Mouse (Mus musculus): ENCODE results near the gene Il16.
A peak's percentile ranks its signal among the peaks of the same experiment; 100 is the strongest.

Gene Il16

DNA sequence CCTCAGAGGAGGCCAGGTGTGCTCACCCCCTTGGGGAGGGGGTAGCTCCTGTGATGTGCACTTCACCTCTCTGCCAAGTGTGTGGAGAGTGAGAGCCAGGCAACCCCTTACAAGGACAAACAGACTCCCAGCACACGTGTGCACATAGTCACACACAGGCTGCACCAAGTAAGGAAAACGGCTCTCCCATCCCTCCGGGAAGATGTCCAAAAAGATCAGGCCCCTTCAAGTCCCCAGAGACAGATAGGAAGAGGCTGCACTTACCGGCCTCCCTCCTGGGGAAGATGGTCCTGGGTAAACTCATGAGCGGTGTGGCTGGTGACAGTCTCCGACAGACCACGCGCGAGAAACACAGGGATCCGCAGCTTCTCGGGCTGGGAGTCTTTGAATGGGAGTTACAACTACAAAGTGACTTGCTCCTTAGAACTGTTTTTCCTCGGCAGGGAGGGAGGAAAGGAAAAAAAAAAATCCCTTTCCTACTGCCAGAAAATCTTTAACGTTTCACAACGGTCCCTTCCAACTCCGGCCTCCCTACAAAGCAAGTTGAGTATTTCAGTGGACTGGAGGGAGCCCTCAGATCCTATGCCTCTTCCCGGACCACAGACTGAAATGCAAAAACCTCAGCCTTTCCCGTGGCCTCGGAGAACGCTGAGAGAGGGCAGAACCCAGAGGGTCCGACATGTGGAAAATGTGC, at the start of gene Il16:
Il16 (minus strand) TSS at position 314 of the 694 bp plus-strand sequence.
- no peak for DNase-seq (ENCODE audit: low read depth, low spot score)

DNA sequence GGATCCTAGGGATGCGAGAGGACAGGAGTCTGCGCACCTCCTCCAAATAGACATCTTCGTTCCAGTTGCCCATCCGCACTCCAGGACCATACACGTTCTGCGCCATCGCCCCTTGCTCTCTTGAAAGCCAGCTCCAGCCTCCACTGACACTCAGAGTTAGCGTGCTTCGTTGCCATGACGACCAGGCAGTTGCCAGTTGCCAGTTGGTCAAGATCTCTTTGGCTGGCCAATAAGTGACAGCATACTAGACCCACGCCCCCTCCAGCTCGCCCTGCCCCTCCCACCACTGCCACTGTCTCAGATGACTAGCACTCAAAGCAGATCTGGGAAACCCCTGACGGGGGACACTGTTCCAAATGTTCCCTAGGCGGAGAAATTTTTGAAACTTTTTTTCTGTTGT, 49.2 kb upstream of the Il16 start, which contains the start of gene Cfap161:
Cfap161 (minus strand) TSS at position 176 of the 400 bp plus-strand sequence.
- peak; percentile 24 for DNase-seq (ENCODE audit: low read depth, low spot score)

DNA sequence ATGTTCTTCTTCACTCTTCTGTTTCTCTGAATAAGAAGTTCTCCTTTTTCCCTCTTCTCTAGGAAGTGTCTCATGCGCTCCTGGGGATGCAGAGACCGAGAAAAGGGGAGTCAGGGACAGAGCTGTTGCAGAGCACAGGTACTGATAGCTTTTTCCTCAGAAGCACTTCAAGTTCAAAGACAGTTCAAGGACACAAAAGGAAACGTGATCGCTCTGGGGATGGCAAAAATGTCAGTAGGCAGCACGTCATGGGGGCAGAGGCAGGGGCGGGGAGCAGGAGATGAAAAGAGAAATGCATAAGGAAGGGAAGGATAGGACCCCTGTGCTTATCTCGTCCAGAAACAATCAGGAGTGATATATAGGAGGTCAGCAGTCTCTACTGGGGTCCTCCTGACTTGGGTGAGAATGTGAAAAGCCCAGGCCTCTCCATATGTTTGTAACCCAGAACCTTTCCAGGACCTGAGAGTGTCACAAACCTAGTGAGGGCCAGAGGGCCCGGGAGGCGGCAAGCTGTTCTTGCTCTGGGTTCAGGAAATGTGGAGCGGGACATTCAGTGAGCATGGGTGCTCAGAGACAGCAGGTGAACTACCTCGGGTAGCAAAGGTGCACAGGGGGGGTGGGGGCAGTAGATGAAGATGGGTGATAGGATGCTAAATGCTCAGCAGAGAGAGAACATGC, 48.6 kb upstream of the Il16 start:
- DNase-seq (ENCODE audit: low read depth, low spot score): no peak

DNA sequence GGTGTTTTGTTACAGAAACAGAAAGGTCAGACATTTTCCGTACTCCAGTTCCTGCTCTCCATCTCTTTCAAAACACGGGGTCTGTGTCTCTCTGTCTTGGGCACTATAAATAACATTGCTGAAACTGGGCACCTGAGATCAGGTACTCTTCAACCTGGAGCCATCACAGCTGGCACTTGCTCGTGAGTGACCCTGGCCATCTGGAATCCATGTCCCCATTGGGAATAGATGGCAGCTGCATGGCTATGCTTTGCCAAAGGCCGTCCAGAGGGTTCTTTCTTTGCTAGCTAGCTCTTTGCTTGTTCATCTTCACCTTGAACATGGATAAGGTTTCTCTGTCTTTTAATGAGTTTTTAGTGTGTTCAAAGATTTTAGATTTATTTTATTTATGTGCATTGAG, 35.4 kb upstream of the Il16 start:
- no peak for DNase-seq (ENCODE audit: low read depth, low spot score)

DNA sequence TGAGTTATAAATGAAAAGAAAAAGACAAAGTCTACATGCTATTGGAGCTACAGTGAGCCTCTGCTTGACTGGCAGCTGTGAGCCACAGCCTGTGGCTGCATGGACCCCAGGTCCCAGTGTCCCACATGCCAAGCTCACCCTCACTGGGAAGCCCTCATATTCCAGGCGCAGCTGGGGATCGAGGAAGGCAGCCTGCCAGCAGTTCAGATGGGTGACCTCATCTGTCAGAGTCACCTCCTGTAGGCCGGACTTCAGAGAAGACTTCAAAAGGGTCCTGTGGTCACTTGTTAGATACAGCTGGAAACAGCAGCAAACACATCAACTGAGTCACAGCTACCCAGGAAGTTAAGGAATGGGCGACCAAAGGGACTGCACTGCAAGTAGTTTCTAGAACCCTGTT, 34.5 kb upstream of the Il16 start:
- DNase-seq (ENCODE audit: low read depth, low spot score): no peak

DNA sequence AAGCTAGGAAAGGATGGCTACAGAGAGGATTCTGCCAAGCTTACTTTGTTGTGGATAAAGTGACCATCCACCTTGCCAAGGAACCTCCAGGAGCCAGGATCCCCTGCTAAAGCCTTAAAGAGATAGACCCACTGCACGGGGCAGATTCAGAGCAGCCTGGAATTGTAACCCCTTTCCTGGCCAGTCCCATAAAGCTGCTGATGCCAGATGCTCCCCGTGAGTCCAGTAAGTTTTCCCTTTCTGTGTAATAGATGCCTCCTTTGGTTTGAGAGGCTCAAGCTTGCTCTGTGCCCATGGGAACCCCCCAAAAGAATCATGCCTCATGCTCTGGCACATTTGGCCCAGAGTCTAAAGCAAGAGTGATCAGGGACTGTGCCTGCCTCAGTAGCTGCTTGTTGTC, 33.5 kb upstream of the Il16 start:
- DNase-seq (ENCODE audit: low read depth, low spot score): no peak

DNA sequence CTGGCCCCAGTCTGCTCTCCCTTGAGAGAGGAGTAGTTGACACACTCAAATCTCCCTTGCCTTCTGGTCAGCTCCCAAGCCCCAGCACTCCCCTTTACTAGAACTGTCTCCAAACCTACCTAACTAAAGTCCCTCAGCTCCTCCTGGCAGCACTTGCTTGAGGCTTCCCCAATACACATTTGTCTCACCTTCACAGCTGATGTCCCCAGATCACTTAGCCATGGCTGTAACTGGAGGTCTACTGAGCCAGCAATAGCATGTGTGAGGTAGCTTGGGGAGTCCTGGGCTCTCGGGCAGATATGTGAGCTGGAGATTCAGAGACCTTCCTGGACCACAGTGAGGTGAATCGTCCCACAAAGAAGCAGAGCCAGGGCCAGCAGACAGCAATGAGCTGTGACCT, 33.0 kb upstream of the Il16 start:
- DNase-seq (ENCODE audit: low read depth, low spot score): no peak

DNA sequence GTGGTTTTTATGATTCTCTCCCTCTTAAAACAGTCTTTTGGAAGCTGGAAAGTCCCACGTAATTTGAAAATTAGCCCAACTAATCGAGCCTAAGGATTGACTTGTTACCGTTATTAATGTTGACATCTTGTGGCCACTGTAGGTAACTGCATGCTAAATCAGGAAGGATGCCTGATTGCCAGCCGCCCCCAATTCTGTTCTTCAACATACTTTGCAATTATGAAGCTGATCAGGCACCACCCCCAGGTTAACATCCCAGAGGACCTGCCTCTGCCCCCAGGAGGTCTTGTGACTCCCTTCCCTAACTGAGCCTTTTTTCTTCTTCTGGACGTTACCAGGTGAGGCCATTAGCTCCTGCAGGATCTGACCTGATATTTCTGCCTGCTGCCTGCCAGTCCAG, 29.2 kb upstream of the Il16 start:
- DNase-seq (ENCODE audit: low read depth, low spot score): peak; percentile 45

DNA sequence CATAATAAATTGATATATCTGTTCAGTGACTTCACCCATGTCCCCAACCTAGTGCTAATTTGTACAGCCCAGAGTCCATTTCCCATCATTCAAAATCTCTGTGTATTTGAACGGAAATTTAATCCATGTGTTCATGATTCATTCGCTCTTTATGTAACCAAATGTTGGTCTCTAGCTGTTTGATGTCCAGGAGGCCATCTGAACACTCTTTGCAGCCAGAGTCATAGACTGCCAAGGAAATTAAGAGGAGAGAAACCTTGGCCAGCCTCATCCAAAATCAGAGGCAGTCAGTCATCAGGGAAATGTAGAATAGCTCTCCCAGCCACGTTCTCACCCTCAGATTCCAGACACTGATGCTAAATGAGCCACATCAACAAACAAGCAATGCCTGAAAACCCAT, 18.1 kb upstream of the Il16 start:
- DNase-seq (ENCODE audit: low read depth, low spot score): no peak

DNA sequence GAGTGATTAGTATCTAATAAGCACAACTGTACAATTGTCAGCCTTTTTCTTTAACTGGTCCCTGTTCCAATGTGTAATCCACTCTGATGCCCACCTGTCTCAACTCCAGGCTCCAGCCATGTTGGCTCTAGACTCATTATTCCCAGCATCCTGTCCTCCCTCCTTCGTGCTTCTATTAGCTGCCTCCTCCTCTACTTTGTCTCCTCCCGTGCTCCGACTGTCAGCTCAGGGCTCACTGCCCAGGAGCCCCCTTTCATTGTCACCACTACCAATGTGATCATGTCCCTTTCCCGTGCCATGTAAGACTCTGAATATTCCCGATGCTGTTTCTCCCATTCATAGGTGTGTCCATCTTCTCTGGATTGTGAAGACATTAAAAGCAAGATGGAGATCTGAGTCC, 16.8 kb upstream of the Il16 start:
- DNase-seq (ENCODE audit: low read depth, low spot score): no peak

DNA sequence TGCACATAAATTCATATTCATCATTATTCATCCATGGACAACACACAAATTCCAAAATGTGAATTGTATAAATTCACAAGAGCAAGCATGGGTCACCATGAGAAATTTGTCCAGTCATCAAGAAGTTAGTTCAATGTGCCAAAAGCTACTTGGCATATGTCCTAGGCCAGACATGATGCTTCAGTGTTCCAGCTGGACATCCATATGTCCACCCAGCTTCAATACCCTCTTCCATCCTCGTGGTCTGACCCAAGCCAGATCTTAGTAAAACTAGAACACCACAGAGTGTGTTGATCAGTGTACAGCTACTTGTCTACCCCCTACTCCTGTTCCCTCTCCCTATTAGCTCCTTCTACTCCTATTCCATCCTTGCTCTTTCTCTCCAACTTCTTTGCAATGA, 5.5 kb upstream of the Il16 start:
- no peak for DNase-seq (ENCODE audit: low read depth, low spot score)

DNA sequence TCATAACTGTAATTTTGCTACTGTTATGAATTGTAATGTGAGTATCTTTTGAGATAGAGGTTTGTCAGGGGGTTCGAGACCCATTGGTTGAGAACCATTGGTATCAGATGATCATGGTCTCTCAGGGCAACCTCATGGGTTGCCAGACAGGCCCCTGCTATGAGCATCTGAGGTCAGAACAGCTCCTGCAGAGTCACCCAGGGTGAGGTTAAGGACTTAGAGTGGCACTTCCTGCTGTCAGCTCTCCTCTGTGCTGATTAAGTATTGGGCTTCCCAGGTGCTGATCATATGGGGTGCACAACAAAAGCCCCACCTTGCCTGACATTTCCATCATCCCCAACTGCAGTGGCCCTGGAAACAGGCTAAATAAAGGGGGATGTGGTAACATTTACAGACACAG, 2.9 kb upstream of the Il16 start:
- DNase-seq (ENCODE audit: low read depth, low spot score): no peak

DNA sequence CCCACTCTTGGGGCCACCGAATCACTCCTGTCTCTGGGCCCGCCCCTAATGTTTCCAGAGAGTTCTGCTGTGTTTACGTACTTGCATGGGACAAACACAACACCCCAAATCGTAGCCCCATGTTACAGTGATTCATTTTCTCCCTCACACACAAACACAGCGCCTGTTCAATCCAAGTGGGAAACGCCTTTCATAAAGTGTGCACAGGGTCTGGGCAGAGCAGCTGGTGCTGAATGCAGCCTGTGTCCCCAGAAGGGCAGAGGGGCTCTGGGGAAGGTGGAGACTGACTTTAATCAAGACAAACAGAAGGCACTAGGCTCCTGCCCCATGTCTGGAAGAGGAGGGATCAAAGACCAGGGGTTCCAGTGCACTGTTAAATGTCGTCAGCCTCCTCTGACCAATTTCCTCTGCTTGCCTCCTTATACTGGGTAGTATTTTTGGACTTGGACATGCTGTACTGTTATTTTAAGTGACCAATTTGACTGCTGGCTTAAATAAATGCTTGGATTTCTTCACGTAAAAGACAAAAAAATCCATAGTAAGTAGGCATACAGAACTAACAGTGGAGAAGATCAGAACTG, 671 bp upstream of the Il16 start:
- DNase-seq (ENCODE audit: low read depth, low spot score): no peak

DNA sequence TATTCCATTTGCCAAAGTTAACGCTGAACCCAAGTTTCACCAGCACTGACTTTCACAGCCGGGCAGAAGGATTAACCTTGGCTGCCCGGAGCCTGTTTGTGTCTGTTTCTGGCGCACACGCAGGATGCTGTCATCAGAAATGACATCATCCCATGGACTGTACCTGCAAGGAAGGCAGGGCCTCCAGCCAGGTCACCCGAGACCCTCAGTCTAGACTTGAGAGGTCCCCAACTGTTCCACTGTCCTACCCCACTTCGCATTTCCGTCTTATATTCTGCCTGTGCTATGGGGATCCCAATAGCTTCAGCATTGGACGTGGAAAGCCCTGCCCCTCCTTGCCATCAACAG, 487 bp downstream of the Il16 start:
- no peak for DNase-seq (ENCODE audit: low read depth, low spot score)

DNA sequence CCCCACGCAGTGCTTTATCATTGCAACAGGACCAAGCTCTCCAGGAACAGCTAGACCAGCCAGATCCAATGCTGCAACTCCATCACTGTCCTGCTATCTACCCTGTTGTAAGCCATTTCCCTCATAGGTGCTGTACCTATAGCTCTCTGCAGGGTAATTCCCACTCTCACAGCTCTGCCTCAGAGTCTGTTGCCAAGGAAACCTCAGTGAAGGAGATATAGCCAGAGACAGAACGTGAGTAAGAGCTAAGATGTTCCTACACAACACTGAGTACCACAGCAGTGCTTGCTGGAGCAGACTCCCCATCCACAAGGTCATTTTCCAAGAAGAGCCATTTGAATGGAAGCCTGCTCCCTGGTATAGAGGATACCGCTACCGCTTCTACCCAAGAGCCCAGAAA, 1.3 kb downstream of the Il16 start:
- no peak for DNase-seq (ENCODE audit: low read depth, low spot score)

DNA sequence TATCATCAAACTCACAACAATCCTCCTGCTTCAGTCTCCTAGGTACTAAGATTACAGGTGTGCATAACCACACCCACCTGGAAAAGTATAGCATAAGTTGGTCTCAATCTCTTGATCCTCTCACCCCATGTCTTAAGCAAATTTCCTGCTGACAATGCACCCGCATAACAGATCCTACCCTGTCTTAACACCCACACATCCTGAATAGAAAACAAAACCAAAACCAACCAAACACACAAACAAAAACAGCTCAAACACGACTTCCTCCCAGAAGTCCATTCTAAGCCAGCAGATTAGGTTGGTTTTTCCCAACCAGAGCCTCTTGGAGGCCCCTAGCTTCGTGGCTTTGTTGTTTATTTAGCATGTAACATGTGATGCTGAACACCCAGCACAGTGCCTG, 2.8 kb downstream of the Il16 start:
- DNase-seq (ENCODE audit: low read depth, low spot score): peak; percentile 21

DNA sequence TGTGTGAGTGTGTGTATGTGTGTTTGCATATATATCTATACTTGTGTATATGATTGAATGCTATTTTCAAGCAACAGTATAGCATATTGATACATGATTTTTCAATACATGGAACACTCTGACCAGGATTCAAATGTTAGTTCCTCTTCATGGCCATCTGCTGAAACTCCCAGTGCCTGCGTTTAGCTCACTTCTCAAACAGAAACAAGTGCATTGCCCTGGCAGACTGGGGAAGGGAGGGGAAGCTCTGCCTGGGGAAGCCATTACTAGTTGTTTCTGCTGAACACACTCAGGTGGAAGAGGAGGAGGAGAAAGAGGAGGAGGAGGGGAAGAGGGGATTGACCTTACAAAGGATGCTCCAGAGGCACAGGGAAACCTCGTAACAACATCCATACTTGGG, 3.5 kb downstream of the Il16 start:
- peak; percentile 55 for DNase-seq (ENCODE audit: low read depth, low spot score)

DNA sequence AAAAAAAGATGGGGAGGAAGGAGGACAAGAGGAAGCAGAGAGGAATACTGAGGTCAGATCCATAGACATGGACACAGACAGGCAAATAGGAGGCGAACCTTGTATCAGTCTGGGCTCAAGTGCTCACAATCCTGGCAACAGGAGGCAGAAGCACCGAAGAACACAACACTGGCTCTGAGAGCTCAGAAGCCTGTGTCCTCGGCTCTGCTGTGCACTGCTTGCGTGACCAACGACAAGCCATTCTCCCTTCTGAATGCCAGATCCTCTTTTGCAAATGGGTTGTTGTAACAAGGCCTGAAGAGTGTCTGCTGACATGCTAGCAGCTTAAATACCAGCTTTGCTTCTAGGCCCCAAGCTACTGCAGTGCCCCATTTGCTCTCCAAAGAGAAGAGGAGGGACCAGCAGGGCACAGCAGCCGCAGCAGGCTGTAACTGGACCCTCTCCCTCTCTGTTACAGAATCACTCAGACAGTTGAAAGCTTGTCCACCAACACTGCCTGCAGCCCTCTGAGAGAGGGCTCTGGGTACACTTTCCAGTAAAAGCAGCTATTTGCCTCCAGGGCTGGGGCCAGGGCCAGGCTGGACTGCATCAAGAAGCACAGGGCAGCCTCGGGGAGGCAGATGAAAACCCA, 5.7 kb downstream of the Il16 start:
- DNase-seq (ENCODE audit: low read depth, low spot score): no peak

DNA sequence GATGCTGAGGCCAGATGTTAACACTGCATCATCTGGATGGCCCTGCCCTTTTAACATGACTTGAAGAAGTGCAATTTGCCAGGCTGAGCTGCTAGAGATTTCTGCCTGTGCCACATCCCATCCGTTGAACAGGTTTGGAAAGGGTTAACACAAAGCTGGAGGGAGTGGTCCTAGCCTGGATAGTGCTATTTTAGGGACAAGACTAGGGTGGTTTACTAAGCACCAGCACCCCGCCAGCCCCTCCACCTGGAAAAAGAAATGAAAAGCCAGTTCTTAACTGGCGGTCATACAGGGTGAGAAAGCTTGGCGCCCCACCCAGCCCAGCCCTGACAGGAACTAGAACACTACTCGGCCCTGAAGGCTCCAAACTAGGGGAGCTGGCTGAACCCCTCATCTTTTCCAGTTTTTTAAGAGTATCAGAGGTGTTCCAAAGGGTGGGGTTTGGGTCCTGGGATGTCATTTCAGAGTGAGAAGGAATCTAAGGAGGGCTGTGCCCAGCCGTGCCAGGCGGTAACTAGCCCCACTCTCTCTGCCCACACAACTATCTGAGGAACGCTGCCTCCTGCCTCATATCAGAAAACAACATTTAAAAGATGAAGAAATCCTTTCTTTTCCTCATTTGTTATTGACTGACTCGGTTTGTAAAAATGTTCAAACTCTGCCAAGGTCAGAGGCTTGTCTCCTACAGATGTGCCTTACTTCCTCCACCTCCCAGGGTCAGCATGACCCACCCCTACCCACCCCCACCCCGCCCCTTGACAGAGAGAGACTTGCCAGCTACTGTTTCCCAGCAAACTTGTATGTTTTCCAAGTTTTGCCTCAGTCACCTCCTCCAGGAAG, 6.7 kb downstream of the Il16 start:
- no peak for DNase-seq (ENCODE audit: low read depth, low spot score)

DNA sequence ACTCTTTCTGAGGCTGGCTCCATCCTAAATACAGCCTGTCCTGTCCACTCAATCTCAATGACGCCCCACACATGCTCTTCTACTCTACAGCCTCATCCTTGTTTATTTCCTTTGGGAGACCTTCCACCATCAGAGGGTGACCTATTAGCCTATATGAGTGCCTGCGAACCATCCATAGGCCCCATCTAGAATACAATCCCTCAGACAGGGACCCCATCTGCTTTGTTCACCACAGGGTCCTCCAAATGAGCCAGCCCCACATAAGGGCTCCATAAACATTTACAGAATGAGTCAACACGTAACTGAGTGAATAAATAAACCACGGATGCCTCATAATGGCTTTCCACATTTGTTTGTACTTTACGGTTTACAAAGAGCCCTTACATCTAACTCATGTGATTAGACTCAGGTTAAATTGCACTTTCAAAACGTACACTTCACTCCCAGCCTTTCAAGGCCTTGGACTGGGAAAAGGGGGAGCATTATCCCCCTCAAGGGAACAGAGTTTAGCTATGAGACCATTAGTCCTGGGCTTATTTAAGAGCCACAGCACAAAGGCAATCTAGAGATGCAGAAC, 7.5 kb downstream of the Il16 start:
- DNase-seq (ENCODE audit: low read depth, low spot score): no peak

DNA sequence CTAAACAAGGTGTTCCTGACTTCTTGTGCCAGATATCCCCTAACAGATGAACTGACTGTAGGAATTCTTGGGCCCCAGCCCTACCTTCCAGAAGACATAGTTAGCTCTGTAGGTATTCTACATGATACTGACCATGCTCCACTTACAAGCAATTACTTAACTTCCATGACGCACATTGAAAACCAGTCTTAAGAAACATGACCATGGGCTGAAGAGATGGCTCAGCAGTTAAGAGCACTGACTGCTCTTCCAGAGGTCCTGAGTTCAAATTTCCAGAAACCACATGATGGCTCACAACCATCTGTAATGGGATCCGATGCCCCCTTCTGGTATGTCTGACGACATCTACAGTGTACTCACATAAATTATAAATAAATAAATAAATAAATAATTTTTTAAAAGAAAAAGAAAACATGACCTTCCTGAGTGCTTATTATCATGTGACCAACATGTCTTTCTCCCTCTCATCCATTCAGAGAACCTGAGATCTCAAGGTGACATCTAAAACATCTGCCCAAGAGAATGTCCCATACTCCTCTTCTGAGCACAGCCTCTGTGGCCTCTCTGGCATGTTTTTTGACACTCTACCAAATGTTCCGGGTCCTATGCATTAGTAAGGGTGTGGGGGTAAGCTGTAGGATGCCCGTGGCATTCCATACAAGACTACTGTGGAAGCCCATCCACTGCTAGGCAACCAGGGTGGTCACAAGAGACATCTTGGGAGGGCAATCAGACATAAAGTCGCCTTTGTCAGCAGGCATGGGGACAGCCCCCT, 9.0 kb downstream of the Il16 start:
- no peak for DNase-seq (ENCODE audit: low read depth, low spot score)
